Mouse (Mus musculus): ENCODE measurements around the gene Pde4d. TPM values are rescaled to one million over a fixed set of nuclear protein-coding genes. Genes with fewer than 3 reads are reported as not detected.

Pde4d gene
- polyA plus RNA-seq, 1 experiment from 2014 or later, result 8.7 TPM

- Histone ChIP-seq H3K4me3 (ENCODE audit: low read depth, low read length) (peak overlapping the region; percentile 37), H3K27ac (ENCODE audit: low read depth, low read length) (peak overlapping the region; percentile 52; the same call in 1 of the 2 replicates), H3K4me2 (peak overlapping the region; percentile 73), H3K9me3 (ENCODE audit: control insufficient read depth, low read length) (no peaks in the 10 kb centered on the region), H3K9ac (ENCODE audit: low read length) (peak overlapping the region; percentile 46), H3K36me3 (ENCODE audit: control insufficient read depth, insufficient read depth, low read length) (no peaks in the 10 kb centered on the region), H3K27me3 (ENCODE audit: control insufficient read depth, insufficient read depth, low read length) (no peaks in the 10 kb centered on the region), H3K4me1 (ENCODE audit: control insufficient read depth, insufficient read depth, low read length) (peaks cover 12% of the 10 kb centered on the region)
- ATAC-seq (ENCODE audit: low FRiP score) (peak; percentile 91), DNase-seq (ENCODE audit: low spot score, missing footprints) (peak; percentile 96)
- 0% methylated on average over 23 of the region's 23 CpGs for WGBS
These were observed 810.6 kb downstream of the Pde4d start for GRCm38 (mm10) chr13:109260220-109260795.

GRCm38 (mm10) chr13:109260796-109261516 lies 811.2 kb downstream of the Pde4d start:
- Histone ChIP-seq H3K9ac (ENCODE audit: low read length) (peak overlapping the region; percentile 46), H3K27me3 (ENCODE audit: control insufficient read depth, insufficient read depth, low read length) (no peaks in the 10 kb centered on the region), H3K4me1 (ENCODE audit: control insufficient read depth, insufficient read depth, low read length) (peaks cover 12% of the 10 kb centered on the region), H3K27ac (ENCODE audit: low read depth, low read length) (peak overlapping the region; percentile 52; the same call in 1 of the 2 replicates), H3K9me3 (ENCODE audit: control insufficient read depth, low read length) (no peaks in the 10 kb centered on the region), H3K4me2 (peak overlapping the region; percentile 73), H3K4me3 (ENCODE audit: low read depth, low read length) (peak overlapping the region; percentile 37), H3K36me3 (ENCODE audit: control insufficient read depth, insufficient read depth, low read length) (no peaks in the 10 kb centered on the region)
- ATAC-seq (ENCODE audit: low FRiP score), result peak; percentile 73
- WGBS, result under 1% methylated on average over 17 of the region's 17 CpGs
- peak; percentile 95 for DNase-seq (ENCODE audit: low spot score, missing footprints)

DNA sequence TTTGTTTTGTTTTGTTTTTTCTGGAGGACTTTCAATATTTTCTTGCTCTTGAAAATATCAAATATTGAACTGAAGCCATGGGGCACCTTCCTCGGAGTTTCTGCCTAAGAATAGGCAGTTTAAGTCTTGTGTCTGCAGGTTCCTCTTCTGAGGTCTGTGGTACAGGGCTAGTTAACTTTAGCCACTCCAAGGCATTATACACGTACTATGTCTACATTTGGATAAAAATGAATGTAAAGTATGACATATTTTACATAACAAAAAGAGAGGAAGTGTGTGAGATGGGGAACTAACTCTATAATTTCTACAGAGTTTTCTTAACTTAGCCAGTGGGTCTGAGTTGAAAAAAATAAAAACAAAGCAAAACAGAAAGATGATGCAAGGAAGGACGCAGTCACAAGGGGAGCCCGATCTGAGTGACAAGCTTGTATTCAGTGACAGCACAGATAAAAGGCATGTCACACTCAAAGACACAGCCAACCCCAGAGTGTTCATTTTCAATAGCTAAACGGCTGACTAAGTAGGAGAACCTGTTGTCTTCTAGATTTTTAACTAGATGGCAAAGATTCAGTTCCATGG lies 812.0 kb downstream of the Pde4d start:
- ATAC-seq (ENCODE audit: low FRiP score) (no peak), DNase-seq (ENCODE audit: low spot score, missing footprints) (no peak)
- no peaks in the 10 kb centered on the region for H3K9me3 ChIP-seq (ENCODE audit: control insufficient read depth, low read length)
- no peaks in the 10 kb centered on the region for H3K27me3 ChIP-seq (ENCODE audit: control insufficient read depth, insufficient read depth, low read length)
- peaks cover 12% of the 10 kb centered on the region for H3K4me1 ChIP-seq (ENCODE audit: control insufficient read depth, insufficient read depth, low read length)
- H3K27ac ChIP-seq (ENCODE audit: low read depth, low read length), result no peak overlapping the region
- H3K4me3 ChIP-seq (ENCODE audit: low read depth, low read length), result peak overlapping the region; percentile 37; the same call in 1 of the 2 replicates
- no peaks in the 10 kb centered on the region for H3K36me3 ChIP-seq (ENCODE audit: control insufficient read depth, insufficient read depth, low read length)
- no peak overlapping the region for H3K9ac ChIP-seq (ENCODE audit: low read length)
- 19% methylated on average over 5 of the region's 5 CpGs for WGBS
- H3K4me2 ChIP-seq, result peak overlapping the region; percentile 73

GRCm38 (mm10) chr13:109262501-109262900 lies 812.8 kb downstream of the Pde4d start:
- no peaks in the 10 kb centered on the region for H3K27me3 ChIP-seq (ENCODE audit: control insufficient read depth, insufficient read depth, low read length)
- ATAC-seq (ENCODE audit: low FRiP score), result no peak
- H3K27ac ChIP-seq (ENCODE audit: low read depth, low read length), result no peak overlapping the region
- DNase-seq (ENCODE audit: low spot score, missing footprints), result no peak
- no peaks in the 10 kb centered on the region for H3K36me3 ChIP-seq (ENCODE audit: control insufficient read depth, insufficient read depth, low read length)
- 87% methylated on average over 5 of the region's 5 CpGs for WGBS
- peaks cover 12% of the 10 kb centered on the region for H3K4me1 ChIP-seq (ENCODE audit: control insufficient read depth, insufficient read depth, low read length)
- H3K4me3 ChIP-seq (ENCODE audit: low read depth, low read length), result no peak overlapping the region
- peak overlapping the region; percentile 73 for H3K4me2 ChIP-seq
- no peak overlapping the region for H3K9ac ChIP-seq (ENCODE audit: low read length)
- H3K9me3 ChIP-seq (ENCODE audit: control insufficient read depth, low read length), result no peaks in the 10 kb centered on the region

DNA sequence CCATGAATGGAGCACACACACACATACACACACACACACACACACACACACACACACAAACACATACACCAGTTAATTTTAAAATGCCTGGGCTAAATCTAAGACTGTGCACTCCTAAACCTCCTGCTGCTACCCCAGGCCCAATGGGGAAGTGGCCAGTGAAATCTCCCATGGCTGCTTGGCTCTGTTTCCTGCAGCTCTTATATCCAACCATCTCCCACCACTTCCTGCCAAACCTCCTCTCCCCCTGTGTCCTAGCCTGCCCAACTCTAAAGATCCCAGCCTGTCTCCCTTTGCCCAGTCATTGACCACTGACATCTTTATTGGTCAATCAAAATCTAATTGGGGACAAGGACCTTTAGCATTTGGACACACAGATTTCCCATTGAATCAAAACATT lies 814.1 kb downstream of the Pde4d start:
- H3K4me1 ChIP-seq (ENCODE audit: control insufficient read depth, insufficient read depth, low read length), result peaks cover 12% of the 10 kb centered on the region
- no peak overlapping the region for H3K4me2 ChIP-seq
- ATAC-seq (ENCODE audit: low FRiP score) (no peak), DNase-seq (ENCODE audit: low spot score, missing footprints) (no peak)
- H3K4me3 ChIP-seq (ENCODE audit: low read depth, low read length), result no peak overlapping the region
- no peaks in the 10 kb centered on the region for H3K9me3 ChIP-seq (ENCODE audit: control insufficient read depth, low read length)
- no peaks in the 10 kb centered on the region for H3K36me3 ChIP-seq (ENCODE audit: control insufficient read depth, insufficient read depth, low read length)
- no peak overlapping the region for H3K27ac ChIP-seq (ENCODE audit: low read depth, low read length)
- H3K9ac ChIP-seq (ENCODE audit: low read length), result no peak overlapping the region
- H3K27me3 ChIP-seq (ENCODE audit: control insufficient read depth, insufficient read depth, low read length), result no peaks in the 10 kb centered on the region

DNA sequence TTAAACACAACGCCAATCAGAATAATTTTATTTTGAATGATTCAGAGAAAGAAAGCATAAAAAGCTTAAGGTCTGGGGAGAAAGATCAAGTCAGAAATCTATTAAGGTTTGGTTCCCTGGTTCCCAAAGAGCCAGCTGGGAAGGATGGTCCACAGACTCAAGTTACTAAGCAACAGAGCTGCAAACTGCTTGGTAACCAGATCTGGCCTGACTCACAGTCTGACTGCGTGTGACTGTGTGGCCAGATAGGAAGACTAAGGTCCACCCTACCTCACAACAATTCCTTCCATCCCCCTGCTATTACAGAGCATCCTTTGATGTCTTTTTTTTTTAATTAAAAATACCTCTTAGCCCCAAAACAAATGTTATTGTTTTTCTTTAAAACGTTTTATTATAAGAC lies 818.5 kb downstream of the Pde4d start:
- no peaks in the 10 kb centered on the region for H3K27me3 ChIP-seq (ENCODE audit: control insufficient read depth, insufficient read depth, low read length)
- no peak for DNase-seq (ENCODE audit: low spot score, missing footprints)
- no peaks in the 10 kb centered on the region for H3K36me3 ChIP-seq (ENCODE audit: control insufficient read depth, insufficient read depth, low read length)
- H3K9me3 ChIP-seq (ENCODE audit: control insufficient read depth, low read length), result no peaks in the 10 kb centered on the region
- 58% methylated on average over 3 of the region's 3 CpGs for WGBS
- no peak overlapping the region for H3K4me3 ChIP-seq (ENCODE audit: low read depth, low read length)
- H3K9ac ChIP-seq (ENCODE audit: low read length), result no peak overlapping the region
- ATAC-seq (ENCODE audit: low FRiP score), result peak; percentile 72; the same call in 1 of the 2 replicates
- H3K4me1 ChIP-seq (ENCODE audit: control insufficient read depth, insufficient read depth, low read length), result no peaks in the 10 kb centered on the region
- no peak overlapping the region for H3K27ac ChIP-seq (ENCODE audit: low read depth, low read length)
- H3K4me2 ChIP-seq, result no peak overlapping the region

- Histone ChIP-seq H3K36me3 (ENCODE audit: control insufficient read depth, insufficient read depth, low read length) (no peaks in the 10 kb centered on the region), H3K9ac (ENCODE audit: low read length) (no peak overlapping the region), H3K4me1 (ENCODE audit: control insufficient read depth, insufficient read depth, low read length) (no peaks in the 10 kb centered on the region), H3K9me3 (ENCODE audit: control insufficient read depth, low read length) (no peaks in the 10 kb centered on the region), H3K4me2 (no peak overlapping the region), H3K27ac (ENCODE audit: low read depth, low read length) (no peak overlapping the region), H3K4me3 (ENCODE audit: low read depth, low read length) (no peak overlapping the region), H3K27me3 (ENCODE audit: control insufficient read depth, insufficient read depth, low read length) (no peaks in the 10 kb centered on the region)
- ATAC-seq (ENCODE audit: low FRiP score) (no peak), DNase-seq (ENCODE audit: low spot score, missing footprints) (no peak)
- WGBS, result 89% methylated on average over 4 of the region's 4 CpGs
These were observed 819.0 kb downstream of the Pde4d start for GRCm38 (mm10) chr13:109268659-109269322.

GRCm38 (mm10) chr13:109274869-109275268 lies 825.1 kb downstream of the Pde4d start:
- Histone ChIP-seq H3K4me3 (ENCODE audit: low read depth, low read length) (no peak overlapping the region), H3K9me3 (ENCODE audit: control insufficient read depth, low read length) (no peaks in the 10 kb centered on the region; the same call in 1 of the 2 replicates), H3K27ac (ENCODE audit: low read depth, low read length) (no peak overlapping the region), H3K4me2 (no peak overlapping the region), H3K4me1 (ENCODE audit: control insufficient read depth, insufficient read depth, low read length) (no peaks in the 10 kb centered on the region), H3K36me3 (ENCODE audit: control insufficient read depth, insufficient read depth, low read length) (no peaks in the 10 kb centered on the region), H3K27me3 (ENCODE audit: control insufficient read depth, insufficient read depth, low read length) (no peaks in the 10 kb centered on the region), H3K9ac (ENCODE audit: low read length) (no peak overlapping the region)
- DNase-seq (ENCODE audit: low spot score, missing footprints) (no peak), ATAC-seq (ENCODE audit: low FRiP score) (no peak)
- 91% methylated on average over 10 of the region's 10 CpGs for WGBS

- Histone ChIP-seq H3K4me2 (no peak overlapping the region), H3K27me3 (ENCODE audit: control insufficient read depth, insufficient read depth, low read length) (no peaks in the 10 kb centered on the region), H3K4me3 (ENCODE audit: low read depth, low read length) (no peak overlapping the region), H3K36me3 (ENCODE audit: control insufficient read depth, insufficient read depth, low read length) (no peaks in the 10 kb centered on the region), H3K27ac (ENCODE audit: low read depth, low read length) (no peak overlapping the region), H3K9me3 (ENCODE audit: control insufficient read depth, low read length) (no peaks in the 10 kb centered on the region; the same call in 1 of the 2 replicates), H3K4me1 (ENCODE audit: control insufficient read depth, insufficient read depth, low read length) (no peaks in the 10 kb centered on the region), H3K9ac (ENCODE audit: low read length) (no peak overlapping the region)
- DNase-seq (ENCODE audit: low spot score, missing footprints) (no peak), ATAC-seq (ENCODE audit: low FRiP score) (no peak)
- 69% methylated on average over 7 of the region's 7 CpGs for WGBS
These were observed 828.0 kb downstream of the Pde4d start for GRCm38 (mm10) chr13:109277792-109278191.

Measured in midbrain, embryonic 11.5 days (tissue).